Mouse (Mus musculus) lung, postnatal 0 days (tissue): ENCODE data around the gene Prkcd.

Source experiments
- CTCF ChIP-seq: IDR thresholded peaks from 2 replicates; pipeline ENCODE4 v1.5.1; 2016; ENCODE audit warnings: antibody characterized with exemption, mild to moderate bottlenecking
- EP300 ChIP-seq: IDR thresholded peaks from 2 replicates; pipeline ENCODE4 v1.6.1; 2016; ENCODE audit warnings: antibody characterized with exemption, mild to moderate bottlenecking, control low read depth

- TF ChIP-seq CTCF, result peak; percentile 96
- no peak for TF ChIP-seq EP300
Observed at GRCm38 (mm10) chr14:30612523-30612922, 13.5 kb downstream of the Prkcd start.
